Mouse (Mus musculus) adrenal gland, postnatal 36 days (tissue): ENCODE results near the gene Cldn34c4. TPM values are rescaled to one million over a fixed set of nuclear protein-coding genes. Genes with fewer than 3 reads are reported as not detected.

Experiments
- DNase-seq, 2 experiments: peaks; one replicate each; pipeline ENCODE4 v3.0.0; 2021; ENCODE audit warnings: mixed read lengths in 1 of 2
- long read RNA-seq, 2 experiments: library from polyadenylated mRNA; stranded (forward); transcript quantifications; one replicate each; pipeline ENCODE4 v2.0.0; 2021; ENCODE audit warnings: borderline sequencing depth in 2 of 2
- total RNA-seq, 2 experiments: library from RNA; stranded (reverse); gene quantifications; 2 replicates each; pipeline ENCODE4 v1.2.3; 2021

The Cldn34c4 gene
- not detected for total RNA-seq
- long read RNA-seq, experiment 1, result 0 reads
- long read RNA-seq, experiment 2, result 0 reads

DNA sequence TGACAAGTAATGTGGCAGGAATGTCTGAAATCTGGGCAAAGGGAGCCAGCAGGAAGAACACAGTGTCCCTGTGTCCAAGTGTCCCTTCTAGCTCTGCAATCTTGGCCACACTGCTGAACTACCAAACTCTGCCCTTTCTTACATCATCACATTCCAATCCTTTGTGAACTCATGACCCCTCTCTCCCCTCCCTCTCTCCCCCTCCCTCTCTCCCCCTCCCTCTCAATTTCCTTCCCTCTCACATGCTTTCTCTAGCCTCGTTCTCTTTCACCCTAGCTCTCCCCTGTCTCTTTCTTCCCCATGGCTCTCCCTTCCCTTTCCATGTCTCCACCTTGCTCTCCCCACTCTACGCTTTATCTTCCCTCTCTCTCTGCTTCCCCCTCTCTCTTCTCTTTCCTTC, at the start of gene Cldn34c4:
Gene Cldn34c4 (minus strand): TSS at position 101 of the 400 bp plus-strand sequence.
- no peak for DNase-seq

DNA sequence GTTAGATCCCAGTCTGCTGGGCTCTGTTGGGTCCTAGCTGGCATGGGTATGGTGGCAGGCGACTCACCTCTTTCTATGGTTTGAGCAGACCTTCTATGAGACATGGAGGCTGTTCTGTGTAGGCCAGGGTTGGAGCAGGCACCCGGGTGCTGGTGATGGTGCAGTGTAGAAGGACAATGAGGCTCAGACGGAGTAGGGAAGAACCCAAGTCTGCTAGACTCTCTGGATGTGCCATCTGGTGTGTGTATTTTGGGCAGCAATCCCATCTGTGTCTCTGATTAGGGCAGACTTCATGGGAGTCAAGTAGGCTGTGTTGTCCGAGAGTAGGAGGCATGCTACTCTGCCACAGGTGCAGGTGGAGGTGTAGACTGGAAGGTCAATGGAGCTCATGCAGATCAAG, 10.7 kb upstream of the Cldn34c4 start:
- DNase-seq, result no peak
